Mouse (Mus musculus) spleen, postnatal 10 days (tissue): ENCODE results near the gene Crnn.

Experiments used
- DNase-seq, 2 experiments: peaks; one replicate each; pipeline ENCODE4 v3.0.0; 2021 to 2022; ENCODE audit warnings: low spot score in 2 of 2

Gene Crnn

DNA sequence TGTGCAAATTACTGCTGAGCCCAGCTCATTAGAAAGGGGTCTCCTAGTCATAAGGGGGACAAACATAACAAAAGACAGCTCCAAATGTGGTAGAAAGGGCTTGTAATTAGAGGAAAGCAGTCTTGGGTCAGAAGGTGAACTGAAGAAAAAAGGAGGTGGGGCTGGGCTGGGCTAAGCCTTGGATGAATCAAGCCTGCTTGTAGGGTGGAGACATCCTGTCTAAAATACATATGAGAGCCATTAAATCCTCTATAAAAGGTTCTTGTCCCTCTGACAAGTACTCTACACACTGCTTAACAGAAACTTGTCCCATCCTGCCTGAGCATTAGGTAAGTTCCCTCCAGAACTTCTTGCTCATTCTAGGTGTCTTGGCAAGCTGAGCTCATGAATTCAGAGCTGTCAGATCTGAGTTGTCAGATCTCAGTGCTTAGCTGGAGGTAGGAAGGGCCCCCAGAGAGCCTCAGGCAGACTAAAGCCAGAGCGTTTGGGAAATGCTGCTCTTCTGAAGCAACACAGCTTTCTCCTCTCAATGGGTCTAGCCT lies at the start of gene Crnn:
Gene Crnn, plus strand, starts transcription at position 278 of the 542 bp plus-strand sequence.
- DNase-seq: no peak

DNA sequence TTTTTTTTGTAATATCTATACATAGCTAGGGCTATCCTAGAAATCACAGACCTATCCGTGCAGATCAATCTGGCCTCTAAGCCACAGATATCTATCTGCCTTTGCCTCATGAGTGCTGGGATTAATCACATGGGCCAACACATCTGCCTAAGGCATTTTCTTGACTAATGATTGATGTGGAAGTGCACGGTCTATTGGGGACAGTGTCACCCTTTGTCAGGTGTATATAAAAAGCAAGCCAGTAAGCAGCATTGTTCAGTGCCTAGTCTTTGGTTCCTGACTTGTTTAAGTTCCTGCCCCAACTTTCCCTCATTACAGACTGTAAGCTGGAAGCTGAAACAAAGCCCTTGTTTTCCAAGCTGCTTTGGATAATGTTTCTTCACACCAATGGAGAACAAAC lies 48.1 kb upstream of the Crnn start:
- no peak for DNase-seq

DNA sequence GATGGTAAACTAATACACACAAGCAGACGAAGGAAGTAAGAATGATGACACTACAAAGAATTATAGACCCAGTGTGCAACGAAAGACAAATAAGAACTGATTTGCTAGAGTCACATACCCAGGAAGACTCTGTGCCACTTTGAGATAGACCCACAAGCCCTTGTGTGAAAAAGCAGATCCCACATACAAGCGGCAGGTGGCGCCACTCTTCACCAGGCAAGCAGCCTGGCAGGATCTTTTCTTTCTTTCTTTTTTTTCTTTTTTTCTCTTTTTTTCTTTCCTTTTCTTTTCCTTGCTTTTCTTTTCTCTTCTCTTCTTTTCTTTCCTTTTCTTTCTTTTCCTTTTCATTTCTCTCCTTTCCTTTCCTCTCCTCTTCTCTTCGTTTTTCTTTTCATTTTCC lies 32.9 kb upstream of the Crnn start:
- DNase-seq: no peak

DNA sequence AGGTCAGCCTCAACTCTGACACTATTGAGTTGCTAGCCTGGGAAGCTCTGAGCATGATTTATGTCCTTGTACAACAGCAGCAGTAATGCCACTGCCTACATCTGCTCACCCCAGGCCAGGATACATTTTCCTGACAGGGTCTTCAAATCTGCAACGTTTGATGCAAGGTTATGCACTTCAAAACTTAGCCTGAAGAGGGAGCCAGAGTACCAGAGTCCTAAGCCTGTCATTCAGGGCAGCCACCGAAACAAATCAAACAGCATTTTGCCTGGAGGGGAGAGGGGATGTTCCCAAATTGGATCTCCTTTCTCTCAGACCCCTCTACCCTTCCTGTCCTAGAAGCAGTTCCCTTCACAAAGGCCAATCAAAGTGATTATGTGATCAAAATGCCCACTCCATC lies 30.1 kb upstream of the Crnn start:
- DNase-seq: no peak

DNA sequence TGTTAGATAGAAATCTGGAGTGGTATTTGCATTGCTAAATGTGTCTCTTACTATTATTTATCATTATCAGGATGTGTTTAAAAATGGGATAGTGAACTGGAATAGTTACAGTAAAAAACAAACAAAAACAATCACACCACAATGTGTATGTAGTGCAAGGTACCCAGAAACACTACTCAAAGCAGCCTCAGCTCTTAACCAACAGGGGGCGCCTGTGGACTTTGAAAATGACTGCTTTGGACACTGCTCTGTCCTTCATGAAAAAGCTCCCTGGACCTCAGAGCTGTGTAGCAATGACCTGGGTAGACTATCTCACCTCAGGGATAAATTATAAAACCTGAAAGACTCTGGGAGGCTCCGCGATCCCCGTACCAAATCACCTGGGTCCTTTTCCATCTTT lies 25.5 kb upstream of the Crnn start:
- DNase-seq: no peak

DNA sequence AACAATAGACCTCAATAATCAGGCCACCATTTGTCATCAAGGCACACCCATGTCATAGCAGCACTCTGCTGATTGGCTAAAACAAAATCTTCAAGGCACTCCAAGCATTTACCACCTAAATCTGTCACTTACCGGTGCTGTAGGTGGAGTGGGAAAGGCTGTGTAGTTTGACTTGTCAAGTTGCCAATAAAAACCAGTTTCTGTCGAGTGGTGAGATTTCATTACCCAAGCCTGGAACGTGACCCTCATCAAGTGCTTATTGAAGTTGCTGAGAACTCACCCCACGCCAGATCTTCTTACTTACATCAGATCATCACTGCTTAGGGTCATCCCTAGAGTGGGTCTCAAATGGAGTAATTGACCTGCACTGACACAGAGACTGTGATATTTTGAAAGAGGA lies 16.5 kb upstream of the Crnn start:
- DNase-seq: no peak

DNA sequence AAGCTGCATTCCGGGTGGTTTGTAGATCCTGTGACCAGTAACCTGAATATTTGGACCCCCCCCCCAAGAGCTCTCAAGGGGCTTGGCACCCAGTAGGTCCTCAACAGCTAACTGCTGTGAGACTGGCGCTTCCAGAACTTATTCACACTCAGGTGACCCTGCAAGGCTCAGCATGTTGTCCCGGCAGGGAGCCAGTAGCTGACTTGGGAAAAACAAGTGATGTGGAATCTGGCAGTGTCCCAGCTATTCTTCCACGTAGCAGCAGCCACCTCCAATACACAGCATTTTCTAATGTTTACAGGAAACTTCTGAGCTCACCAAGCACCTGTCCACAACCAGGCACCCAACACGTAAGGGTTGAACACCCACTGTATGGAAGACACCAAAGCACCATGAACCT lies 15.5 kb upstream of the Crnn start:
- DNase-seq: no peak

DNA sequence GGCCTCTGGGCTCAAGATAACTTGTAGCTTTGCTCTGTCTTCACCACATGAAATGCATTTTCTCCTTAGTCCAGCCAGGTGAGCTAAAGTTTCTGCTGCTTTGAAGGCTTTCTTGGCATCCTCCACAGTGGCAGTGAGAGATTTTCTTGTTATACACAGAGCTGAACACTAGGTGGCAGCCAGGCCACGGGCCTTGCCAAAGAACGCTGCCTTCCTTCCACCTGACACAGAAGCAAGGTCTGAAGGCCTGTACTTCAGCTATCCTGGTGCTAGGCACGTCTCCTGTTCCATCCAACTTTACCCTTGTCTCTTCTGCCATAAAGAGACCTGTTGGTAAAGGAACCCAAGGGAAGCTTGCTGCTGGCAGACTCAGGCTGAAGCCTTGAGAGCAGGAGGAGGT lies 14.1 kb upstream of the Crnn start:
- DNase-seq: no peak

DNA sequence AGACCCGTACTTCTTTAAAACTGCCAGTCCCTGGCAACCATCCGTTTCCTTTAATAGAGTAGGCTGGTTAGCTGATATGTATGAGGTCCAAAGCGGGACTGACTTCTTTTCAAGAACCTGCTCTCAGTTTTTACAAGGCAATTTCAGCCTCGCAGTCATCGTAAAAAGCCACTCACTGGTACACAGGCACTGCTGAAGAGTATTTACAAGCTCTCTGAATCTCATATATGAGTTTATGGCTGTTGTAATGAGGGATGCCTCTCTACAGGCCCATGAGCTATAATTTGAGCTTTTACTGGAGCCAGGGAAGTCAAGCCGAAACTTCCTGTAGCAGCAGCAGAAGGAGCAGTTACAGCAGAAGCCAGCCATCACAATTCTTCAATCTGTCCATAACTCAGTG lies 17.9 kb downstream of the Crnn start:
- no peak for DNase-seq

DNA sequence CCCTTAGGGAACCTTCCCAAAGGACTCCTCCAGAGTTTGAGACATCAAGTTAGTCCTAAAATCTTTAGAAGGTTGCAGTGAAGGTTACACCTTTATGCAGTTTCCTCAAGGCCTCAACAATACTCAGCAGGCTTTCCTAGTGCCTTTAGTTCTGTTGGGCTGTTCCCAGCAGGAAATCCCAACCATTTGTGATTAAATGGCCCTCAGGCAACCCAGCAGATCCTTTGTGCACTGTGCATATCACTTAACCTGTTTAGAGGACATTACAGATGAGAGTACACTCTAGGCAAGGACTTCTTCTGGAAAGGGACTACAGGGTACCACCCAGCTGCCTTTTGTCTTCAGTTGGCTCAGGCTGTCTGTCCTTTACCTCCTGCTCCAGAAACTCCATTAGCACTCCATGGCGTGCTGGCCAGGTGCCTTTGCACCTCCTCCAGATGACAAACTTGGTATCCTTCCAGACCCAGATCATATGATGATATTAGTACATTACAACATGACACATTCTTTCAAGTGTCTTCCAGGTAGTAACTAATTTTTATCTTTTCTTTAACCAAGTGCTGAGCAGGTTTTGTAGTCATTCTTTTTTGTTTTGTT lies 18.5 kb downstream of the Crnn start:
- no peak for DNase-seq

DNA sequence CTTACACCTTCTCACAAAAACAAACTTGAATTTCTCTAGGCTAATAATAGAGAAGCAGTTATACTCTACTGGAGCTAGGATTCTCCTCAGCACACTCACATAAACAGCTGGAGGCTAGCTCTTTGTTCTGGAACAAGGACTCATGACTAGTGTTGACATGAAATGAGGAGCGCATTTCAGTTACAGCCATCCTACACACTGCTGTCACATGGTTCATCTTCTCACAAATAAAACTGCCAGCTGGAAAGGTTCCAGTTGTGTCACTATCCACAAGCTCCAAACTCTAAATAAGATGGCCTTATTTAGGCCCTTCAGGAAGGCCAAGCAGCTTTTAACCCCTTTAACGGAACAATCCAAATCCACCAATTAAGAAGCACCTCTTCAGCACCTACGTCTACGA lies 36.3 kb downstream of the Crnn start:
- no peak for DNase-seq

DNA sequence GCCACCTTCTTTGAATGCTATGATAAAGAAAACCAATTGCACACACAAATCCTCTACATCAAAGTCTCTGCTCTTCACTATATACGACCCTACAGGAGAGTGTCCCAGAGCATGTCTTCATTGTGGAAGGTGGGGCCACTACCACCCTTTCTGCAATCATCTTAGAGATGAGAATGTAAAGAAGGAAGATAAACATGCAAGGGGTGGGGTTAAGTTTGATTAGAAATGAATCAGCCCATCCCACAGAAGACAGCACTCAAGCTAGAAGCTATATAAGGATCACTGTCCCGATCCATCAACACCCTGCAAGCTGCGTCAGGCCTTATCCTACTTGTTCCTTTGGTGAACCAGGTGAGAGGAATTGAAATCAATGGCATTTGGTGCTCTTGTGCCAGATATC lies 52.4 kb downstream of the Crnn start, which contains the start of gene Flg2:
Gene Flg2, plus strand, starts transcription at position 301 of the 400 bp plus-strand sequence.
- no peak for DNase-seq
